Mouse (Mus musculus) gastrocnemius, adult 8-10 months (tissue): Measurements from ENCODE around the gene Nog. TPM values are rescaled to one million over a fixed set of nuclear protein-coding genes. Genes with fewer than 3 reads are reported as not detected.

ENCODE experiments used
- DNase-seq, 2 experiments: peaks; one replicate each; pipeline ENCODE4 v3.0.0; 2022; ENCODE audit warnings: low spot score in 2 of 2
- total RNA-seq, 4 experiments: library from RNA; stranded (reverse); gene quantifications; 2 replicates each; pipeline ENCODE4 v1.2.4; 2022

The Nog gene
- 1 to 10 TPM; 2.0 to 3.6 (median 2.8) TPM for total RNA-seq

- DNase-seq, result peak in 1 of 2 experiments; percentile 16
Measured at GRCm38 (mm10) chr11:89302056-89302815, at the start of gene Nog. Gene Nog (minus strand): TSS chr11:89302332.

GRCm38 (mm10) chr11:89340238-89340637 lies 38.1 kb upstream of the Nog start:
- DNase-seq, result no peak

GRCm38 (mm10) chr11:89339783-89340182 lies 37.7 kb upstream of the Nog start:
- no peak for DNase-seq

GRCm38 (mm10) chr11:89337910-89338309 lies 35.8 kb upstream of the Nog start:
- DNase-seq, result no peak

- no peak for DNase-seq
Measured at GRCm38 (mm10) chr11:89327089-89327881, 25.2 kb upstream of the Nog start.

- DNase-seq, result no peak
Measured at GRCm38 (mm10) chr11:89321775-89322174, 19.6 kb upstream of the Nog start.

- DNase-seq, result no peak
Measured at GRCm38 (mm10) chr11:89319675-89320074, 17.5 kb upstream of the Nog start.

GRCm38 (mm10) chr11:89318324-89318723 lies 16.2 kb upstream of the Nog start:
- DNase-seq, result no peak

GRCm38 (mm10) chr11:89317757-89318156 lies 15.6 kb upstream of the Nog start:
- DNase-seq, result no peak

GRCm38 (mm10) chr11:89314374-89314773 lies 12.2 kb upstream of the Nog start:
- no peak for DNase-seq

- no peak for DNase-seq
Measured at GRCm38 (mm10) chr11:89312378-89312777, 10.2 kb upstream of the Nog start.

GRCm38 (mm10) chr11:89310217-89310616 lies 8.1 kb upstream of the Nog start:
- DNase-seq, result no peak

- DNase-seq, result peak; percentile 69 to 72
Measured at GRCm38 (mm10) chr11:89303421-89303820, 1.3 kb upstream of the Nog start.

- DNase-seq, result peak in 1 of 2 experiments; percentile 40
Measured at GRCm38 (mm10) chr11:89302816-89303180, 666 bp upstream of the Nog start.

- no peak for DNase-seq
Measured at GRCm38 (mm10) chr11:89301331-89302055, 639 bp downstream of the Nog start.

GRCm38 (mm10) chr11:89299784-89300775 lies 2.1 kb downstream of the Nog start:
- no peak for DNase-seq

- DNase-seq, result no peak
Measured at GRCm38 (mm10) chr11:89299116-89299783, 2.9 kb downstream of the Nog start.

GRCm38 (mm10) chr11:89298285-89299010 lies 3.7 kb downstream of the Nog start:
- DNase-seq, result no peak

GRCm38 (mm10) chr11:89297521-89297920 lies 4.6 kb downstream of the Nog start:
- DNase-seq, result no peak
